8 mouse cellular contexts compared by ENCODE assay signal in the genomic region with DNA sequence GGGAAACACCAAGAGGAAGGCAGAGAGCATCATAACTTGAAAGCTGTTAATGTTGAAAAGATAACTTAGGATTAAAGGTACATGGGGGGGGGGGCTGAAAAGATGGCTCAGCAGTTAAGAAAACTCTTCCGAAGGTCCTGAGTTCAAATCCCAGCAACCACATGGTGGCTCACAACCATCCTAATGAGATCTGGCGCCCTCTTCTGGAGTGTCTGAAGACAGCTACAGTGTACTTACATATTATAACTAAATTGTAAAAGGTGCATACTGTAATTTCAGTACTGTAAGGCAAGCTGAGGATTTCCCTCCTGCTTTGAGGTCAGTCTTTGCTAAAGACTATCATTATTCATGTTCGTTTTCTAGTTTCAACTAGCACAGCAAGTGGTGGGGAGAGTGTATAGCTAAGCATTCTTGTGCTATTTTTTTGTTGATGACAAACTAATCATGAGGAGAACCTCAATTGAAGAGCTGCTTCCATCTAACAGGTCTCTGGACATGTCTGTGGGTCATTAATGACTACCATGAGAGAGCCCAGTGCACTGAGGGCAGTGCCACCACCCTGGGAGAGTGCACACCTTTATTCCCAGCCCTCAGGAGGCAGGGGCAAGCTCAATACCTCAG. TPM values are rescaled to one million over a fixed set of nuclear protein-coding genes. Genes with fewer than 3 reads are reported as not detected.
DNase-seq lines count a peak whose midpoint lies in the region; ATAC-seq and TF ChIP-seq lines count a peak whose summit lies in the region.

No protein-coding gene starts in this region.

- no peak for ATAC-seq in limb, embryonic 14.5 days (ENCODE audit: low FRiP score, low read depth)
- no peak for ATAC-seq in neural tube, embryonic 13.5 days (ENCODE audit: low read depth)

- no peak for TF ChIP-seq CTCF in embryonic fibroblast, embryonic 13.5 days (IDR thresholded peaks at IDR 0.05; ENCODE audit: borderline replicate concordance, insufficient read depth, low read length)

- WGBS in limb, embryonic 14.5 days = 64% methylated on average over 3 of the region's 3 CpGs
- WGBS in neural tube, embryonic 13.5 days = 62% methylated on average over 3 of the region's 3 CpGs

- H3K36me3 ChIP-seq in limb, embryonic 14.5 days (ENCODE audit: control insufficient read depth, insufficient read depth, low read length) = peaks cover 16% of the 10 kb centered on the region
- peaks cover 15% of the 10 kb centered on the region for H3K36me3 ChIP-seq in neural tube, embryonic 13.5 days

- H3K4me2 ChIP-seq in limb, embryonic 14.5 days (replicated peaks; ENCODE audit: low read depth, low read length, severe bottlenecking) = peak overlapping the region; percentile 87
- peak overlapping the region; percentile 64 for H3K4me2 ChIP-seq in neural tube, embryonic 13.5 days

- H3K9ac ChIP-seq in limb, embryonic 14.5 days (ENCODE audit: low read depth, low read length, severe bottlenecking) = peak overlapping the region; percentile 78; the same call in 1 of the 2 replicates
- peak overlapping the region; percentile 74 for H3K9ac ChIP-seq in neural tube, embryonic 13.5 days

- H3K27ac ChIP-seq in embryonic fibroblast, embryonic 13.5 days (ENCODE audit: insufficient read depth, low read length) = no peak overlapping the region
- H3K27ac ChIP-seq in limb, embryonic 14.5 days (replicated peaks; ENCODE audit: low read depth, low read length) = peak overlapping the region; percentile 91; the same call in 1 of the 2 replicates
- H3K27ac ChIP-seq in neural tube, embryonic 13.5 days (replicated peaks) = peak overlapping the region; percentile 95

- 0 out of 2 replicates have a peak overlapping the region, but pooled peaks have one; percentile 31 for H3K4me3 ChIP-seq in embryonic fibroblast, embryonic 13.5 days (ENCODE audit: insufficient read depth, low read length)
- H3K4me3 ChIP-seq in limb, embryonic 14.5 days (replicated peaks; ENCODE audit: low read length) = peak overlapping the region; percentile 82
- H3K4me3 ChIP-seq in neural tube, embryonic 13.5 days = peak overlapping the region; percentile 76

- peaks cover 4% of the 10 kb centered on the region for H3K4me1 ChIP-seq in embryonic fibroblast, embryonic 13.5 days (ENCODE audit: control insufficient read depth, insufficient read depth, low read length)
- peaks cover 20% of the 10 kb centered on the region for H3K4me1 ChIP-seq in limb, embryonic 14.5 days (ENCODE audit: control insufficient read depth, insufficient read depth, low read length)
- peaks cover 38% of the 10 kb centered on the region for H3K4me1 ChIP-seq in neural tube, embryonic 13.5 days (replicated peaks)

- peak; percentile 40 for DNase-seq in cerebellum, adult 9-10 months
- no peak for DNase-seq in cerebellum, adult 9-11 months
- peak; percentile 49 to 53 for DNase-seq in B cell, adult 2 months
- DNase-seq in limb, embryonic 14.5 days (ENCODE audit: low spot score) = peak; percentile 15
- DNase-seq in cerebellum, postnatal 36 days = no peak
- DNase-seq in frontal cortex, postnatal 25 days (ENCODE audit: low spot score in 2 of 2) = no peak

- H3K27me3 ChIP-seq in limb, embryonic 14.5 days (ENCODE audit: control insufficient read depth, insufficient read depth, low read length) = no peaks in the 10 kb centered on the region
- H3K27me3 ChIP-seq in neural tube, embryonic 13.5 days = no peaks in the 10 kb centered on the region

- no peaks in the 10 kb centered on the region for H3K9me3 ChIP-seq in limb, embryonic 14.5 days (ENCODE audit: control insufficient read depth, low read length)
- H3K9me3 ChIP-seq in neural tube, embryonic 13.5 days = no peaks in the 10 kb centered on the region

- no peak; the same call in 1 of the 2 replicates for TF ChIP-seq POLR2A in embryonic fibroblast, embryonic 13.5 days (IDR thresholded peaks at IDR 0.05; ENCODE audit: low read depth, low read length)
- no peak for TF ChIP-seq POLR2A in limb, embryonic 14.5 days (IDR thresholded peaks at IDR 0.05; ENCODE audit: borderline replicate concordance, extremely low read depth, insufficient read depth, insufficient read length)

RNA-seq across cellular contexts. Expression of a gene that starts 0.9 kb away (rescaled TPM):
- 141 and 203 TPM in 2 replicates for polyA plus RNA-seq in embryonic fibroblast, embryonic 13.5 days (2011; ENCODE audit: insufficient read length, low read depth, missing spikeins)
- 155 and 632 TPM in 2 replicates for polyA plus RNA-seq in limb, embryonic 14.5 days (2012; rRNA removed)
- polyA plus RNA-seq in limb, embryonic 14.5 days (2014; fragmentation: Nextera tagmentation; extraction: Ambion mirVana) = 646 and 684 TPM in 2 replicates
- 397 and 429 TPM in 2 replicates for polyA plus RNA-seq in neural tube, embryonic 13.5 days (2015; fragmentation: Nextera tagmentation; extraction: Ambion mirVana)

RNA-seq across cellular contexts. Expression of a gene that starts 4.8 kb away (rescaled TPM):
- polyA plus RNA-seq in embryonic fibroblast, embryonic 13.5 days (2011; ENCODE audit: insufficient read length, low read depth, missing spikeins) = 27.5 and 31.9 TPM in 2 replicates
- polyA plus RNA-seq in limb, embryonic 14.5 days (2012; rRNA removed) = 43.9 and 51.0 TPM in 2 replicates
- polyA plus RNA-seq in limb, embryonic 14.5 days (2014; fragmentation: Nextera tagmentation; extraction: Ambion mirVana) = 109 and 113 TPM in 2 replicates
- polyA plus RNA-seq in neural tube, embryonic 13.5 days (2015; fragmentation: Nextera tagmentation; extraction: Ambion mirVana) = 113 and 119 TPM in 2 replicates

RNA-seq across cellular contexts. Expression of a gene that starts 26.8 kb away (rescaled TPM):
- 117 and 140 TPM in 2 replicates for polyA plus RNA-seq in embryonic fibroblast, embryonic 13.5 days (2011; ENCODE audit: insufficient read length, low read depth, missing spikeins)
- polyA plus RNA-seq in limb, embryonic 14.5 days (2012; rRNA removed) = 67.3 and 67.5 TPM in 2 replicates
- 93.3 and 98.2 TPM in 2 replicates for polyA plus RNA-seq in limb, embryonic 14.5 days (2014; fragmentation: Nextera tagmentation; extraction: Ambion mirVana)
- polyA plus RNA-seq in neural tube, embryonic 13.5 days (2015; fragmentation: Nextera tagmentation; extraction: Ambion mirVana) = 107 and 113 TPM in 2 replicates

RNA-seq across cellular contexts. Expression of a gene that starts 33.8 kb away (rescaled TPM):
- 92.6 and 133 TPM in 2 replicates for polyA plus RNA-seq in embryonic fibroblast, embryonic 13.5 days (2011; ENCODE audit: insufficient read length, low read depth, missing spikeins)
- polyA plus RNA-seq in limb, embryonic 14.5 days (2012; rRNA removed) = 230 and 264 TPM in 2 replicates
- polyA plus RNA-seq in limb, embryonic 14.5 days (2014; fragmentation: Nextera tagmentation; extraction: Ambion mirVana) = 173 and 211 TPM in 2 replicates
- 326 and 340 TPM in 2 replicates for polyA plus RNA-seq in neural tube, embryonic 13.5 days (2015; fragmentation: Nextera tagmentation; extraction: Ambion mirVana)

RNA-seq across cellular contexts. Expression of a gene that starts 56.3 kb away (rescaled TPM):
- polyA plus RNA-seq in embryonic fibroblast, embryonic 13.5 days (2011; ENCODE audit: insufficient read length, low read depth, missing spikeins) = not detected in 2 replicates
- 1.5 and 2.4 TPM in 2 replicates for polyA plus RNA-seq in limb, embryonic 14.5 days (2012; rRNA removed)
- 0.77 and 1.2 TPM in 2 replicates for polyA plus RNA-seq in limb, embryonic 14.5 days (2014; fragmentation: Nextera tagmentation; extraction: Ambion mirVana)
- polyA plus RNA-seq in neural tube, embryonic 13.5 days (2015; fragmentation: Nextera tagmentation; extraction: Ambion mirVana) = 0.50 and 0.63 TPM in 2 replicates

Comparison
In these comparisons a context has a peak if more than half of its experiments do, and no peak if none do; other contexts are left out.
1. DNase-seq: peak in cerebellum, adult 9-10 months (single experiment), B cell, adult 2 months (2 of 2) and limb, embryonic 14.5 days (single experiment); none in cerebellum, adult 9-11 months (single experiment), cerebellum, postnatal 36 days (0 of 2) and frontal cortex, postnatal 25 days (0 of 2).
2. H3K4me3 ChIP-seq: peak in every context shown above with its lines; median percentile 82 in limb, embryonic 14.5 days; 76 in neural tube, embryonic 13.5 days; 31 in embryonic fibroblast, embryonic 13.5 days.